Mouse (Mus musculus) embryo, embryonic 11 days (tissue): ENCODE data around the gene Btf3l4.

Experiments used
- DNase-seq: peaks from one replicate; pipeline ENCODE4 v3.0.0-alpha.2; 2015

The Btf3l4 gene

DNA sequence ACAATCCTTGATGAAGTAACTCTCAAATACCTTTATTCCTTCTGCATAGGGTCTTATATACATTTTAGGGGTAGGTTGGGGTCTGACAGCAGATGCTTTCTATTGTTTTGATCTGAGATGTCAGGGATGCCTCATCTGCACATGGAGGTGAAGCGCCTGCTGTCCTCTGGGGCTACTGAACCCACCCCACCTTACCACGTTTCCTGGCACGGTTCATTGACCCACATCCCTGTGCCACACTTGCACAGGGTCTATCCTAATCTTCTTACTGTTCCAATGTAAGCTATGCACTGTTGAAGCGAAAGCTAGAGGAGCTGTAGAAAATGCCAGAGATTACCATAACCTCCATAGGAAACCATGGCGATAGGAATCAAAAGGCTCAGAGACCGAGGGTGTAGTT lies 21.9 kb downstream of the Btf3l4 start:
- DNase-seq = no peak

DNA sequence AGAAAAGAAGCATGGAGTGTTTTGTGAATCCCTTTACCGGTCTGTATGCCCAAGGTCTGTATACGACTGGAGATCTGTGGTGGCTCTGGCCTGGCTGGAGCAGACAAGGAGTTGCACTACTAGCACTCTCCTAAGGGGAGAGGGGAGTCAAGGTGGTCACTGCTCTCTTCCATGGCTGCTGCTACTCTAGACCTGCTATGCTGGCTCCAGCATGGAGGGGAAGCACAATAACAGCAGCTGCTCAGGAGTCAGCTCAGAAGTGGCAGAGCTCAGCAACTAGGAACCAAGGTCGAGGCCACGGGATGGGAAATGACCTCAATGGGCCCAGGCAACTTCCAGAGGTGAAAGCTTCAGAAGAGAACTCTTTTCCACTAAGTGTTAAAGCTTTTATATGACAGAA lies 22.3 kb downstream of the Btf3l4 start:
- DNase-seq = no peak

- no peak for DNase-seq
These were observed 29.9 kb downstream of the Btf3l4 start for GRCm38 (mm10) chr4:108803535-108803934.

GRCm38 (mm10) chr4:108798083-108798830 lies 35.2 kb downstream of the Btf3l4 start:
- DNase-seq = peak; percentile 80

DNA sequence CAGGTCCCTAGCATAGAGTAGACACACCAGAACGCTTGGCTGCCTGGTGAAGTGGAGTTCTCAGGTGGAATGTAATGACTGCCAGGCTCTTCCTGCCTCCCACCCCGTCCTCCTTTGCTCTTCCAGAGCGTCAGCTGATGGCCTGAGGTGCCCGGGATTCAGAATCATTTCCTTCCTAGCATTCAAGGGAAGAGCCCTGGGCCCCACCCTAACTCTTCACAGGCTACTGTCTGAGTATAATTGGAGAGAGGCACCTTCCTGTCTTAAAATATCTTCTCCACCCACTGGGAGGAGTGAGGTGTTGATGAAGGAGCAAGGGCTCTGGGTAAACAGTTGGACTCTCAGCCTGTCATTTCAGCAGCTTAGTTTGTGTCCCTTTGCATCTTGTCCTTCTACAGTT lies 36.7 kb downstream of the Btf3l4 start:
- no peak for DNase-seq

DNA sequence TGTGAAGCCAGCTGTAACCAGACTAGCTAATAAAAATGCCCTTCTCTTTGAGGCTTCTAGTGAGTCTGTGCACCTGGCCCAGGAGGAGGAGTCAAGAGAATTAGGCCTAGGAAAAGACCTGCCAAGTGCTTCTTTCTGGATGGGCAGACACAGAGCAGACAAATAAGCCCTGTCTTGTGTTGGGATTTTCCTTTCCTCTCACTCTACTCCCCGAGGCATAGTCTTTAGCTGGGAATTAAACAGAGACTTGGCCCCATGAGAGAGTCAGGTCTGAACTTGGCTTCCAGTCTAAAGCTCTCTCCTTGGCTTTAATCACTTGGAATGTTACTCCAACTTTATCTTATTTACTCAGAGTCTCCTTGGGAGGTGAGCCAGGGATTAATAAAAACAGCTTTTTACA lies 39.5 kb downstream of the Btf3l4 start:
- DNase-seq = no peak

GRCm38 (mm10) chr4:108790507-108790906 lies 42.9 kb downstream of the Btf3l4 start:
- DNase-seq = no peak

DNA sequence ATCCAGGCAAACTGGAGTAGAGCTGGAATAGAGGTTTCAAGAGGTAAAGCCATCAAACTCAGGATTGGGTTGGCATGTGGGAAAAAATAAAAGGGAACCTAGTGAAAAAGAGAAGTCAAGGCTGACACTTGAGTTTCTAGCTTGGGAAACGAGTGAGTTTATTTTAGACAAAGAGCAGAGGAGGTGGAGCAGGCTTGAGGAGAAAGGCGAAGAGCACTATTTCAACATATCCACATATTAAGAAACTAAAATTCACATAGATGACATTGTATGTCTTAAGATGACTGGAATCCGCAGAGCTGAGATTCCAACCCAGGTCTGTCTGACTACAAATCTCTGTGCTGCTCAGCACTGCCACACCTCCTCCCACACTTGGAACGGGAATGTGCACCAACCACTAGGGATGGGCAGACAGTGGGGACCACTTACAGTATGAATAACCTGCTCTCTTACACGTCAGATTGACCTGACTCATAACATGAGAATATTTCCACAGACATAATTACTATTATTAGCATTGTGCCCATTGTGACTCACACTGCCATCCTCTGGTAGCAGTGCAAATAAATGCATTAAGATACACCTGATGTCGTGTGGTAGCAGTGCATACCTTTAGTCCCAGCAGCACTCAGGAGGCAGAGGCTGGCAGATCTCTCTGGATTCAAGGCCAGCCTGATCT lies 44.0 kb downstream of the Btf3l4 start:
- DNase-seq = no peak

DNA sequence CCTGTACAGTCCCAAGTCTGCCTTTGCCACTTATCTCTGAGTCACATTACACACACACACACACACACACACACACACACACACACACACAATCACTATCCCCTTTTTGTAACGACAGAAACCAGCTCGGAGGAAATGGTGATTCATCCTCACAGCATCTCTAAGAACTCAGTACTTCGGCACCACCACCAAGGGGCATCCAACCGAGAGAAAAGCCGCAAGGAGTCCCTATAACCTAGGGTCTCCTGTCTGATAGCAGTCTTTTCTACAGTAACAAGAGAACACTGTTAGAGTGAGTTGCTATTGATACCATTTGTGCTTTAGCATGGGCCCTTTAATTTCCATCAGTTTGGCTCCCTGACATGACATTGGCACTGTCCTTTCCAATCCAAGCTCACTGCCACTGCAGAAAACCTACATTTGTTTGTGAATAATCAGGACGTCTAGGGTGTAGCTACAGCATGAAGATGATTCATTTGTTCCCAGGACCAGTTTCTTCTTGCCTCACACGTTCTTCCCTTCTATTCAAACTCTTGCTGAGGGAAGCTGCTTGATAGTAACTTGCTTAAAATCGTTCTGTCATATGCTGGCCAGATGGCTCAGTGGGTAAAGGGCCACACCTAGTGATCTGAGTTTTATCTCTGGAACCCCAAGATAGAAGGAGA lies 50.9 kb downstream of the Btf3l4 start:
- peak; percentile 19 for DNase-seq

DNA sequence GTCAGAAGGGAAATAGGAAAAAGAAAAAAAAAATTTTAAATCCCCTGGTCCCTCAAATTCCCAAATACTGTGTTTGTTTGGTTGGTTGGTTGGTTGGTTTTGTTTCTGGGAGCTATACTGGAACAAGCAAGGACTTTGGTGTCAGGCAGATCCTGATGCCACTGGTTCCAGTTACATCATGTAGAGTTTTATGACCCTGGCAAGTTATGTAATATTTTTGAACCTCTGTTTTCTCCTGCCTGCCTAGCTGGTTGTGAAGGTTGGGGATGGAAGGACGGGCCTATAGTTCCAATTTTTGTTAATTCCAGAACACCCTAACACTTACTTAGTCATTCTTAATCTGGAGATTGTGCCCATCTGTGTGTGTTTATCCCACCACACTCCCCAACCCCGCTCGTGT lies 51.8 kb downstream of the Btf3l4 start:
- no peak for DNase-seq

DNA sequence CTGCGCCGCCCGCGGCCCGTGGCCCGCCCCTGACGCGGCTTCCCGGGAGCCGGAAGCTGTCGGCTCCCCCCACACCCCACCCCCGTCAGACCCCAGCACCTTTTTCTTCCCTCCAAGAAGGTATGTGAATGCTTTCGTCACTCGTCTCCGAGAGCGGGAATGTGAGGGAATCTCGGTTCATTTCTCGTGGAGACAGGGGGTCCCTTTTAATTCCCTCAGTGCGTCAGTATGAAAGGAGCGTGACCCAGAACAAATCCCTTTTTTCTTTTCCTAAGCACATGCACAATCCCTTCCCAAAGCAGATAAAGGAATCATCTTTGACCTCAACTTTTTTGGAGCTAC lies 52.6 kb downstream of the Btf3l4 start:
- DNase-seq = no peak

- DNase-seq = peak; percentile 92
These were observed 53.2 kb downstream of the Btf3l4 start, which contains the start of gene Zfyve9 for GRCm38 (mm10) chr4:108780057-108780863. Zfyve9 (minus strand) TSS chr4:108780798.

DNA sequence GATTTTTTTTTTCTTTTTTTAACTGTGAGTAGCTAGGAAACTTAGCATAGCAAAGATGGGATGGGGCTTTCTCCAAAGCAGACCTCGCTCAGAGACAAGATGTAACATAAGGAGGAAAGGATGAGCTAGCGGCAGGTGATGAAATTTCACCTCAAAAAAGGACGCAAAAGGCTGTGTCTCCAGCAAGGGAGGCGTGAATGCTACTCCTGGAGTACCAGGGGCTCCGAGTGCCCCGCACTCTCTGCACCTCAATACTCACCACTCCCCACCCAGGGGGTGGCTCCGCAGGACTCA lies 53.7 kb downstream of the Btf3l4 start:
- peak; percentile 75 for DNase-seq

GRCm38 (mm10) chr4:108768527-108768926 lies 64.9 kb downstream of the Btf3l4 start:
- no peak for DNase-seq
